Mouse (Mus musculus): ENCODE data around the gene Adarb1.

GRCm38 (mm10) chr10:77430771-77431170, 12.7 kb upstream of the Adarb1 start:
- no peak for TF ChIP-seq CTCF (IDR thresholded peaks at IDR 0.05; ENCODE audit: low read depth)
- TF ChIP-seq EP300 (IDR thresholded peaks at IDR 0.05; ENCODE audit: low read depth) = no peak

Measured in liver, embryonic 14.5 days (tissue).